Mouse (Mus musculus) retina, adult 2 months (tissue): ENCODE data around the gene Olig2.

ENCODE experiments used
- DNase-seq: peaks from one replicate; pipeline ENCODE4 v3.0.0-alpha.2; 2012; ENCODE audit warnings: low read depth, low spot score

Olig2 gene

GRCm38 (mm10) chr16:91270982-91271549, 45.8 kb downstream of the Olig2 start:
- no peak for DNase-seq

- no peak for DNase-seq
Observed at GRCm38 (mm10) chr16:91271634-91272033, 46.4 kb downstream of the Olig2 start.
